Mouse (Mus musculus) intestine, embryonic 16.5 days (tissue): ENCODE results near the gene Svs4. TPM values are rescaled to one million over a fixed set of nuclear protein-coding genes. Genes with fewer than 3 reads are reported as not detected.
"Not testable (repeated sequence)": the region's sequence is repeated elsewhere in the genome, so short reads cannot be mapped to it uniquely, and the experiment has no call there.

Experiments
- ATAC-seq: fragments of 200-750 bp; cut with Nextera tagmentation; 2 replicates; pipeline ENCODE4 v1.8.0; 2017; ENCODE audit warnings: moderate TSS enrichment, moderate library complexity
- H3K27ac ChIP-seq: fragments of 300-500 bp; sonication (generic); 2 replicates; pipeline ENCODE4 v1.5.1; 2014; ENCODE audit warnings: mild to moderate bottlenecking, low read length
- H3K27me3 ChIP-seq: fragments of 300-500 bp; sonication (generic); replicated peaks from 2 replicates; pipeline ENCODE4 v1.6.1; 2014; ENCODE audit warnings: low read length, control low read depth, mixed read lengths; ENCODE audit not compliant: control insufficient read depth, insufficient read depth
- H3K36me3 ChIP-seq: fragments of 300-500 bp; sonication (generic); 2 replicates; pipeline ENCODE4 v1.6.1; 2014; ENCODE audit warnings: low read length, control low read depth; ENCODE audit not compliant: control insufficient read depth, insufficient read depth
- H3K4me1 ChIP-seq: fragments of 300-500 bp; sonication (generic); 2 replicates; pipeline ENCODE4 v1.6.1; 2014; ENCODE audit warnings: low read length, control low read depth, mixed read lengths; ENCODE audit not compliant: control insufficient read depth, insufficient read depth
- H3K4me2 ChIP-seq: fragments of 300-500 bp; sonication (generic); 2 replicates; pipeline ENCODE4 v1.6.1; 2014; ENCODE audit warnings: low read depth, low read length, control low read depth
- H3K4me3 ChIP-seq: fragments of 300-500 bp; sonication (generic); 2 replicates; pipeline ENCODE4 v1.5.1; 2014; ENCODE audit warnings: mild to moderate bottlenecking, low read length
- H3K9ac ChIP-seq: fragments of 300-500 bp; sonication (generic); 2 replicates; pipeline ENCODE4 v1.6.1; 2014; ENCODE audit warnings: low read depth, low read length
- H3K9me3 ChIP-seq: fragments of 300-500 bp; sonication (generic); 2 replicates; pipeline ENCODE4 v1.6.1; 2016; ENCODE audit warnings: low read length, control low read depth; ENCODE audit not compliant: control insufficient read depth
- WGBS: fragments of 180-500 bp; shearing (Covaris S2); extraction: QIAGEN DNeasy Blood & Tissue Kit; methylation state at CpG from one replicate; pipeline ENCODE4 v1.1.7; 2014; 5-methylcytosine and 5-hydroxymethylcytosine counted together
- polyA plus RNA-seq: library from polyadenylated mRNA; unstranded; fragments of >200 nt; fragmentation: Nextera tagmentation; extraction: Ambion mirVana; gene quantifications from 2 replicates; pipeline ENCODE4 v1.2.1, GENCODE M21; 2015

Gene Svs4
- not detected in 2 replicates for polyA plus RNA-seq

DNA sequence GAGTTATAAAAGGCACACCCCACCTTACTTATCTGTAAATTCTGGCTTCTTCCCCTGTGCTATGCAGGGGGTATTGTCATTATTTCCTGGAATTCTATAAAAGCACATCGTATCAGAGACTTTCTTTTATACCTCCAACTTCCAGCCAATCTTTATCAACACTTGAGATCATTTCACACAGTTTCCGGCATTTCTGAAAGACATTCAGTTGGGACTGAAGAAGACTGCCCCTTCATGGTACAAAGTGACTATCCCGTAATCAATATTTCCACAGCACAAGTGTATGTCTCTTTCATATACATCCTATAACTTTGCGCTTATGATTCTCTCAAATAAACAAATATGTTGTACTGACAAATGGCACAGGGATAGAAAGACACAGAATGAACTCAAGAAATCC lies at the start of gene Svs4:
Svs4 (minus strand) TSS at position 101 of the 400 bp plus-strand sequence.
- Histone ChIP-seq H3K36me3 (no peaks in the 10 kb centered on the region), H3K4me3 (no peak within 1 kb of the TSS), H3K27me3 (no peaks in the 10 kb centered on the region), H3K9me3 (no peaks in the 10 kb centered on the region), H3K4me1 (no peaks in the 10 kb centered on the region), H3K27ac (no peak within 1 kb of the TSS), H3K9ac (no peak within 1 kb of the TSS), H3K4me2 (no peak within 1 kb of the TSS)
- WGBS: 87% methylated on average over 4 of the region's 4 CpGs
- ATAC-seq: no peak

DNA sequence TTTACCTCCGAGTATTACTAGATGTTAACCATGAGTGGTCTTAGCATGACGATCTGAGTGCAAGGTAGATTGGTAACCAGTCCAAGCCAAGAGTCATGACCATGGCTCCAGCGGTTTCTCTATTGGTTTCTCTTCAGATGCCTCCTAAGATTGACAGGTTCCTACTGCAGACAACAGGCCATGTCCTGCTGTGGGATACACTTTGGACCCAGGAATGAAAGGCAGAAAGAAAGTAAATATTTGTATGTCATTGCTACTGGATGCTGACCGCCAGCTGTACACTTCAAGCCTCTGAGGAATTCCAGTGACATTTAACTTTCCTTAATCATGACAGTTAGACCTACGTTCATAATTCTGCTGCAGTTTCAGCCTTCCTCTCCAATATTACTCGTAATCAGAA lies 42.7 kb upstream of the Svs4 start:
- no peaks in the 10 kb centered on the region for H3K9me3 ChIP-seq
- no peak overlapping the region for H3K4me2 ChIP-seq
- H3K27me3 ChIP-seq: no peaks in the 10 kb centered on the region
- H3K27ac ChIP-seq: no peak overlapping the region
- ATAC-seq: no peak
- H3K4me3 ChIP-seq: no peak overlapping the region
- WGBS: 74% methylated on average over 6 of the region's 6 CpGs
- H3K4me1 ChIP-seq: no peaks in the 10 kb centered on the region
- H3K9ac ChIP-seq: no peak overlapping the region
- no peaks in the 10 kb centered on the region for H3K36me3 ChIP-seq

DNA sequence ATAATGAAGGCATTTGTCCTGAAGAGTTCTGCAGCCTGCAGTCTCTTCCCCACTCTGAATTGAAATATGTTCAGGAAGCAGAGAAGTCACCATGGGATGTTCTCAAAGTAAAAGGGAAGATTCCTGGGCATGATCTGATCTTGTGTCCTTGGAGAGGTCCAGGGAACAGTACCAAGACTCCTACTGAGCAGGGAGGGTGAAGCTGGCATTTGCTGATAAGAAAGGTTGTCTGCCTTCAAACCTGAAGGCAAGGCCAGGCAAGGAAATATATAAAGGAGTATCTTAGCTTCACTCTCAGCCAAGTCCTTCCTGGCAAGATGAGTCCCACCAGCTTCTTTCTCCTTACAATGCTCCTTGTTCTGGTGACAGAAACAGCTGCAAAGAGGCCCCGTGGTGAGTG lies 38.2 kb upstream of the Svs4 start, which contains the start of gene Svs6:
Svs6 (plus strand) TSS at position 301 of the 400 bp plus-strand sequence.
- H3K36me3 ChIP-seq, H3K27me3 ChIP-seq, H3K4me2 ChIP-seq, ATAC-seq, H3K27ac ChIP-seq, H3K9ac ChIP-seq, H3K4me3 ChIP-seq, H3K4me1 ChIP-seq, H3K9me3 ChIP-seq: not testable (repeated sequence)
- 68% methylated on average over 1 of the region's 1 CpGs for WGBS

DNA sequence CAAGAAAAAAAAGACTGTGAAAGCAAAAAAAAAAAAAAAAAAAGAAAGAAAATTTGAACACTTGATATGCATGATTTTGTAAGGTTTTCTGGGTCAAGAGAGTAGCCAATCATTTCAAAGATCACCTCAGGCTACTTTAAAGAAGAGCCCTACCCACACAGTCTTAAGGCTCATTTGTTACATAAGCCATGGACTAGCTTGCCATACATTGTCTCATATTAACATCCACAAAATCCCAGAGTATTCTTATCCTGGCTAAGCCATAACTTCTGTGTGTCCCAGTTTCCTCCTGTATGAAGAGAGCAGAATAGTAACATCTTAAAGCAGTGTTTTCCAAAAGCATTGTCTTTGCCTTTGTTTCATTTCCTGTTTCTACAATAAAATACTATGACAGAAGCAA lies 37.2 kb upstream of the Svs4 start:
- ATAC-seq: not testable (repeated sequence)

DNA sequence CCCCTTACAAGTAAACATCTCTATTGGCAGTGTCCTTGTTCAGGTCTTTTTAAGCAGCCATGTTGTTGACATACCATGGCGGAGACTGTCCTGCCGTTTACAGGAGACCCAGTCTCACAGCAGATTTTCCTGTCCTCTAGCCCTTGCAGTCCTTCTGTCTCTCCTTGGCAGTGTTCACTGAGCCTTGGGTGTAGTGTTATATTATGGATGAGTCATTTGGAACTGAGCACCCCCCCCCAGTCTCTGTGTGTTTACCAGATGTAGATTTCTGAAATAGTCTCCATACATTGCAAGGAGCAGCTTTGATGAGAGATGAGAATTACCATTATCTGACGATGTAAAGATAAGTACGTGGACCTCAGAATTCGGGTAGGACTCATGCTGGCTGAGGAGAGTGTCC lies 34.3 kb upstream of the Svs4 start:
- Histone ChIP-seq H3K27me3 (no peaks in the 10 kb centered on the region), H3K9ac (no peak overlapping the region), H3K4me3 (no peak overlapping the region), H3K9me3 (no peaks in the 10 kb centered on the region), H3K27ac (no peak overlapping the region), H3K4me2 (no peak overlapping the region), H3K36me3 (no peaks in the 10 kb centered on the region), H3K4me1 (no peaks in the 10 kb centered on the region)
- ATAC-seq: no peak
- WGBS: 77% methylated on average over 5 of the region's 5 CpGs

More for the DNA sequence above, 37.2 kb upstream of the Svs4 start:
- not testable (repeated sequence) for H3K9me3 ChIP-seq, H3K4me1 ChIP-seq, H3K36me3 ChIP-seq, H3K27ac ChIP-seq, H3K27me3 ChIP-seq, H3K9ac ChIP-seq, H3K4me3 ChIP-seq, H3K4me2 ChIP-seq

DNA sequence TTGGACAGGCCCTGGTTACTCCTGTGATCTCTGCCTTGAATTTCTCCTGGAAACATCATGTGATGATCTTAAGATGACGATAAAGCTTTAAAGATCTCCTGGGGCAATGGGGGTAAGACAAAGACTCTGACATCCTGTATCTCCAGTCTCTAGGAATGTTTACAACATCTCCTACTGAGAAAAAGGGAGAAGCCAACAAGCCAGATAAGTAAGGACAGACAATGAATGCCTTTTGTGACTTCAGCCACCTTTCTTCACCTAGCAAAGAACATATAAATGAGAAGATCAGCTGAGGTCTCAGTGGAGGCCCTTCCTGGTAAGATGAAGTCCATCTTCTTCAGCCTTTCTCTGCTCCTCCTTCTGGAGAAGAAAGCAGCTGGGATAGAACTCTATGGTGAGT lies 10.7 kb upstream of the Svs4 start, which contains the start of gene Svs3a:
Svs3a (plus strand) TSS at position 301 of the 400 bp plus-strand sequence.
- H3K36me3 ChIP-seq, H3K4me3 ChIP-seq, H3K27ac ChIP-seq, H3K4me2 ChIP-seq, H3K4me1 ChIP-seq, H3K27me3 ChIP-seq, ATAC-seq, H3K9me3 ChIP-seq, H3K9ac ChIP-seq: not testable (repeated sequence)
- WGBS: 48% methylated on average over 1 of the region's 1 CpGs

DNA sequence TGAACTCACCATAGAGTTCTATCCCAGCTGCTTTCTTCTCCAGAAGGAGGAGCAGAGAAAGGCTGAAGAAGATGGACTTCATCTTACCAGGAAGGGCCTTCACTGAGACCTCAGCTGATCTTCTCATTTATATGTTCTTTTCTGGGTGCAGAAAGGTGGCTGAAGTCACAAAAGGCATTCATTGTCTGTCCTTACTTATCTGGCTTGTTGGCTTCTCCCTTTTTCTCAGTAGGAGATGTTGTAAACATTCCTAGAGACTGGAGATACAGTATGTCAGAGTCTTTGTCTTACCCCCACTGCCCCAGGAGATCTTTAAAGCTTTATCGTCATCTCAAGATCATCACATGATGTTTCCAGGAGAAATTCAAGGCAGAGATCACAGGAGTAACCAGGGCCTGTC lies 21.7 kb downstream of the Svs4 start, which contains the start of gene Svs3b:
Svs3b (minus strand) TSS at position 101 of the 400 bp plus-strand sequence.
- not testable (repeated sequence) for H3K27ac ChIP-seq, H3K4me1 ChIP-seq, H3K4me3 ChIP-seq, H3K27me3 ChIP-seq, H3K9me3 ChIP-seq, H3K36me3 ChIP-seq, ATAC-seq, H3K9ac ChIP-seq, H3K4me2 ChIP-seq
- WGBS: 70% methylated on average over 1 of the region's 1 CpGs

DNA sequence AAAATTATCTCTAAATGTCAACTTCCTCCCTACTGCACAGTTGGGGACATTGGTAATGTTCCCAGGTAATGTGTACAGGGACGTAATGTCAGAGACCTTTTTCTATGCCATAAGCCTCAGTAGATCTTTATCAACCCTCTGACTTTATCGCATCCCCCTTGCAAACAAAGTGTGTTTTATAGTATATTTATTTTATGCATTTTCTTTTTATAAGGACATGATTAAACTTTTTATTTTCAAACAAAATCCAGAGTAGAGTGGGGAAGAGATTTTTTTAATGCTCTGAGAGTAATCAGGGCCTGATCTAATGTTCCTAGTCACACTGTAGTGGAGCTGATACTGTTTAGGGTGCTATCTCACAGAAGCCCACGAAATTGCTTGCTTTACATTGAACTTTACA lies 39.9 kb downstream of the Svs4 start, which contains the start of gene Svs2:
Svs2 (minus strand) TSS at position 101 of the 400 bp plus-strand sequence.
- Histone ChIP-seq H3K4me3 (no peak within 1 kb of the TSS), H3K4me2 (no peak within 1 kb of the TSS), H3K9ac (no peak within 1 kb of the TSS), H3K4me1 (no peaks in the 10 kb centered on the region), H3K36me3 (no peaks in the 10 kb centered on the region), H3K27ac (no peak within 1 kb of the TSS), H3K27me3 (no peaks in the 10 kb centered on the region), H3K9me3 (no peaks in the 10 kb centered on the region)
- whole genome bisulfite sequencing: 85% methylated on average over 3 of the region's 3 CpGs
- no peak for ATAC-seq

DNA sequence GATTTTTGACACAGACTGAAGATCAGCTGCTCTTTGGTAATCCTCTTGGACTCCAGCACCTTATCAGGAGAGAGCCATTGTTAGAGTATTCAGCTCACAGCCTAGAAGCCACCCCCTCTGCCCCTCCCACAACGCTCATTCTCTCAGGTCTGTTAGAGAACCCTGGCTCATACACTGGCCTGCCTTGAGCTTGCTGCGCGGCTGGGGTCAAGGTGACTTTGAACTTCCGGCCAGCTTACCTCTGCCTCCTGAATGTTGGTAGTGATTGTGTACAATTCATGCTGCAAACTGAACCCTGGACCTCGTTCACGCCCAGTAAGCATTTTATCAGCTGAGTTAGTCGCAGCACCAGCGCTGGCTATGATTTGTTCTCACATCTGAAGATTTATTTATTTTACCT lies 45.6 kb downstream of the Svs4 start:
- Histone ChIP-seq H3K4me2 (no peak overlapping the region), H3K27me3 (no peaks in the 10 kb centered on the region), H3K4me1 (no peaks in the 10 kb centered on the region), H3K9me3 (no peaks in the 10 kb centered on the region), H3K36me3 (no peaks in the 10 kb centered on the region), H3K4me3 (no peak overlapping the region), H3K9ac (no peak overlapping the region), H3K27ac (no peak overlapping the region)
- ATAC-seq: peak; percentile 64
- whole genome bisulfite sequencing: 70% methylated on average over 8 of the region's 8 CpGs

DNA sequence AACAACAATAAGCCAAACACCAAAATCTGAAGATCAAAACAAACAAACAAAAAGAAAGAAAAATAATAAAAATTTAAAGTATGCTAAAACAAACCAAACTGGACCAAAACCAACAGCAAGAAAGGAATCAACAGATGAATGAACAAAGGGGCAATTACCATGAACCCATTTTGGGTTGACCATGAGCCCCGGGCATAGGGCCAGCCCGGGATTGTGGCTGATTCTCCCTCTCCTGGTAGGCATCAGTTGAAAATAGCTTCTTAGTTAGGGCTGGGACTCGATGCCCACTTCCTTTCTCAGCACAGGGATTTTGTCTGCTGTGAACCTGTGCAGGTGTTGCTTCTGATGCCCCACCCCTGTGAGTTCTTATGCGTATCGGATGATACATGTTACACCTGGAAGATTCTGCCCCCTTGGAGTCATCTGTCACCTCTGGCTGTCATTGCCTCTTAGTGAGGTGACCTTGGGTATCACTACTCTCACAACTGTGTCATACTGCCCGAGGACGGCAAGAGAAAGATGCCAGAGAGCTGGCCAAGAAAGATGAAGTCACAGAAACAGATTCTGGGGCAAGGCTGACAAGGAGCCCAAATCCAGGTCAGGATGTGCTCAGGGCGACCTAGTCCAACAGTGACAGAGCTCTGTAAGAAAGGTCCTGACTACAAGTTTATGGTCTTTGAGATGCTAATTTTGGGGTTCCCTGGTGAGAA lies 49.7 kb downstream of the Svs4 start:
- Histone ChIP-seq H3K27me3 (no peaks in the 10 kb centered on the region), H3K4me1 (no peaks in the 10 kb centered on the region), H3K9ac (no peak overlapping the region), H3K36me3 (no peaks in the 10 kb centered on the region), H3K9me3 (no peaks in the 10 kb centered on the region), H3K27ac (no peak overlapping the region), H3K4me2 (no peak overlapping the region), H3K4me3 (no peak overlapping the region)
- no peak for ATAC-seq
- 83% methylated on average over 8 of the region's 8 CpGs for WGBS
